Mouse (Mus musculus) midbrain, embryonic 14.5 days (tissue): ENCODE results near the gene AI182371. TPM values are rescaled to one million over a fixed set of nuclear protein-coding genes. Genes with fewer than 3 reads are reported as not detected.

Experiments
- ATAC-seq: fragments of 200-750 bp; cut with Nextera tagmentation; 2 replicates; pipeline ENCODE4 v1.8.0; 2017; ENCODE audit warnings: moderate number of reproducible peaks, moderate library complexity; ENCODE audit not compliant: low FRiP score, low TSS enrichment
- DNase-seq: peaks from one replicate; pipeline ENCODE4 v3.0.0-alpha.2; 2015
- H3K27ac ChIP-seq: fragments of 300-500 bp; sonication (generic); replicated peaks from 2 replicates; pipeline ENCODE4 v1.5.1; 2014; ENCODE audit warnings: mild to moderate bottlenecking, low read depth, low read length, moderate library complexity
- H3K27me3 ChIP-seq: fragments of 300-500 bp; sonication (generic); 2 replicates; pipeline ENCODE4 v1.6.1; 2014; ENCODE audit warnings: low read length, control low read depth, mixed read lengths; ENCODE audit not compliant: control insufficient read depth, insufficient read depth
- H3K36me3 ChIP-seq: fragments of 300-500 bp; sonication (generic); 2 replicates; pipeline ENCODE4 v1.6.1; 2014; ENCODE audit warnings: low read length, control low read depth; ENCODE audit not compliant: control insufficient read depth, insufficient read depth
- H3K4me1 ChIP-seq: fragments of 300-500 bp; sonication (generic); 2 replicates; pipeline ENCODE4 v1.6.1; 2014; ENCODE audit warnings: mild to moderate bottlenecking, antibody characterized with exemption, low read length, control low read depth; ENCODE audit not compliant: control insufficient read depth, insufficient read depth
- H3K4me2 ChIP-seq: fragments of 300-500 bp; sonication (generic); 2 replicates; pipeline ENCODE4 v1.6.1; 2014; ENCODE audit warnings: mild to moderate bottlenecking, low read length, moderate library complexity
- H3K4me3 ChIP-seq: fragments of 300-500 bp; sonication (generic); replicated peaks from 2 replicates; pipeline ENCODE4 v1.5.1; 2014; ENCODE audit warnings: low read depth, low read length
- H3K9ac ChIP-seq: fragments of 300-500 bp; sonication (generic); replicated peaks from 2 replicates; pipeline ENCODE4 v1.6.1; 2014; ENCODE audit warnings: mild to moderate bottlenecking, low read length, moderate library complexity
- H3K9me3 ChIP-seq: fragments of 300-500 bp; sonication (generic); 2 replicates; pipeline ENCODE4 v1.6.1; 2016; ENCODE audit warnings: low read length, control low read depth, mixed read lengths; ENCODE audit not compliant: control insufficient read depth
- WGBS: fragments of 180-500 bp; shearing (Covaris S2); extraction: QIAGEN DNeasy Blood & Tissue Kit; methylation state at CpG from one replicate; pipeline ENCODE4 v1.1.7; 2014; 5-methylcytosine and 5-hydroxymethylcytosine counted together
- polyA plus RNA-seq: library from polyadenylated mRNA; unstranded; fragments of >200 nt; fragmentation: Nextera tagmentation; extraction: Ambion mirVana; gene quantifications from 2 replicates; pipeline ENCODE4 v1.2.1, GENCODE M21; 2014

AI182371 gene
- 0.36 and 0.39 TPM in 2 replicates for polyA plus RNA-seq

DNA sequence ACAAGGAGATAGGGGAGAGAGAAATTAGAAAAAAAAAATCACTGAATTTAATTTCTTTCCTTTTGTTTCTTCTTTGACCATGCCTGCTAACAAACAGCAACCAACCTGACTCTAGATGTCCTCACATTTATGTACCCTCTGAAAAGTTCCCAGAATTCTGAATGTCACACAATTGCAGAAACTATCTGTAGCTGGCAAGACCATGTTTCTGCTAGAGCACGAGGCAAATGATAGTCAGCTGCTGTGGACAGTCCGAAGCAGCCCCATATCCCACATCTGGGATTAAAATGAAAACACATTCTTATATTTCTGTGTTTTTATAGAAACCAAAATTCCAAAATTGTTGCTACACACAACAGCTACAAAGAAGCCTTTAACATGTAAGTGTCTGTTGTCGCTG, at the start of gene AI182371:
Gene AI182371, minus strand, starts transcription at position 101 of the 400 bp plus-strand sequence.
- no peaks in the 10 kb centered on the region for H3K9me3 ChIP-seq
- no peaks in the 10 kb centered on the region for H3K36me3 ChIP-seq
- no peaks in the 10 kb centered on the region for H3K27me3 ChIP-seq
- no peak within 1 kb of the TSS for H3K4me2 ChIP-seq
- 90% methylated on average over 3 of the region's 3 CpGs for WGBS
- DNase-seq (no peak), ATAC-seq (no peak)
- no peak within 1 kb of the TSS for H3K4me3 ChIP-seq
- no peak within 1 kb of the TSS for H3K27ac ChIP-seq
- no peaks in the 10 kb centered on the region for H3K4me1 ChIP-seq
- H3K9ac ChIP-seq: no peak within 1 kb of the TSS

DNA sequence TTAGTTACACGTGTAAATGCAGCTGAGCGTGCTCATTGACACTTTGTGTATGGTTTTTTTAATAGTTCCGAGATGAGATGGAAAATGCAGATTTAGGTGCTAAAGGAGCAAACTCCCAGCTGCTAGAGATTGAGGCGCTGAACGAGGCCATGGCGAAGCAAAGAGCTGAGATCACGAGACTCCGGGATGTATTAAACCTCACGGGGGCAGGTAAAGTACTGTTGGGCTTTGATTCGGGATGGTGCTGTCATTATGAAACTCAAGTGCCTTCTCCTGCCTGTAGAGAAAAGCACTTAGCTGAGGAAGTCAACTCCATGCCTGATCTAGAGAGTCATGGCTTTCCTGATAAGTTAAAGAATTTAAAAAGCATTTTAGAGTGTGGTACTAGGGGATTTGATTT, 47.5 kb upstream of the AI182371 start:
- Histone ChIP-seq H3K27me3 (no peaks in the 10 kb centered on the region), H3K27ac (no peak overlapping the region), H3K36me3 (peaks cover 98% of the 10 kb centered on the region), H3K9me3 (no peaks in the 10 kb centered on the region), H3K4me1 (no peaks in the 10 kb centered on the region), H3K4me2 (no peak overlapping the region), H3K4me3 (no peak overlapping the region), H3K9ac (no peak overlapping the region)
- ATAC-seq (no peak), DNase-seq (no peak)
- WGBS: 95% methylated on average over 10 of the region's 10 CpGs

DNA sequence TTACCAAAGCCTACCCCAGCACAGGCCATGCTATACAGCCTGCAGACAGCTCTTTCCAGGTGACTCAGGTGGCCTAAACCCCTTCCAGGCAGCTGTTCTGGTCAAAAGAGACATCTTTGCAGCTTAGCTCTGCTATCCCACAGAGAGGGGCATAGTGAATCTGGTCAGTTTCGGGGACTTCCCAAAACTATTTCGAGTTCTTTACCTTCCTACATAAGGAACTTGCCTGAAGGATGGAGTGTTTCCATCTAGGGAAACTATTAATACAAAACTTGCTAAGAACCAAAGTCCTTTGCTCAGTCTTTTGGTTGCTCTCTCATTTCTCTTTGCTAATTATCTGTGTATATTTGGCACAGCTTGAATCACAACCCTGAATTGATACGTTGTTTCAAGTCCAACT, 40.3 kb upstream of the AI182371 start:
- no peaks in the 10 kb centered on the region for H3K4me1 ChIP-seq
- no peaks in the 10 kb centered on the region for H3K9me3 ChIP-seq
- DNase-seq (no peak), ATAC-seq (no peak)
- H3K27ac ChIP-seq: no peak overlapping the region
- H3K27me3 ChIP-seq: no peaks in the 10 kb centered on the region
- 96% methylated on average over 3 of the region's 3 CpGs for WGBS
- no peak overlapping the region for H3K4me2 ChIP-seq
- no peak overlapping the region for H3K4me3 ChIP-seq
- no peak overlapping the region for H3K9ac ChIP-seq
- peaks cover 81% of the 10 kb centered on the region for H3K36me3 ChIP-seq

DNA sequence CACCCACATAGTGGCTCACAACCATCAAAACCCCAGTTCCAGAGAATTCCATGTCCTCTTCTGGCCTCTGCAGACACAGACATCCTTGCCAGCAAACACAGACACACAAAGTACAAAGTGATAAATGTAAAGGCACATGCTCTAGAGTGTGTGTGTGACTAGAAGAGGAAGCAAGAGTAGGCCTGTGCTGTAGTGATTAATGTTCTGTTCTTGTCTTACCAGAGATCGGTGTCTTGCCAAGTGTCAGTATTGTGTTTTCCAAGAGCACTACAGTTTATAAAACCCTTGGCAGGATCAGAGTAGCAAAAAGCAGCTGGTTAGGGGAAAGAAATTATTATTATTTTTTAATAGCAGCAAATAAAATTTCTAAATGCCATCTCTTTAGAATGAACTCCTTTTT, 37.2 kb upstream of the AI182371 start:
- Histone ChIP-seq H3K4me1 (no peaks in the 10 kb centered on the region), H3K27me3 (no peaks in the 10 kb centered on the region), H3K27ac (no peak overlapping the region), H3K4me3 (no peak overlapping the region), H3K9me3 (no peaks in the 10 kb centered on the region), H3K4me2 (no peak overlapping the region), H3K9ac (no peak overlapping the region), H3K36me3 (peaks cover 54% of the 10 kb centered on the region)
- ATAC-seq (no peak), DNase-seq (no peak)
- 100% methylated on average over 1 of the region's 1 CpGs for WGBS

DNA sequence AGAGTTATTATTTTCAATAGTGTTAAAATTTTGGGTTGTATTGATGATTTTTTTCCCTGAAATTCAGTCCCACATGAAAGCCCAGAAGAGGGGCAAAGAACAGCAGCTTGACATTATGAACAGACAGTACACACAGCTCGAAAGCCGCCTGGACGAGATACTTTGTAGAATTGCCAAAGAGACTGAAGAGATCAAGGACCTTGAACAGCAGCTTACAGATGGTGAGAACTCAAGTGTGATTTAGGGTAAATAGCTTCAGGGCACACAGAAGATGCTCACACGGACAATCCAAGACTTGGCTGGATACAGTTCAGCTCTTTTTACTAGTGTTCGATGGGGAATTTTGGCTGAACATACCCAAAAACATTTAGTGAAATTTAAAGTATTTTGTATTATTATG, 32.5 kb upstream of the AI182371 start:
- Histone ChIP-seq H3K27ac (no peak overlapping the region), H3K4me2 (no peak overlapping the region), H3K9me3 (no peaks in the 10 kb centered on the region), H3K4me1 (peaks cover 10% of the 10 kb centered on the region), H3K4me3 (no peak overlapping the region), H3K9ac (no peak overlapping the region), H3K36me3 (peaks cover 29% of the 10 kb centered on the region), H3K27me3 (no peaks in the 10 kb centered on the region)
- WGBS: 89% methylated on average over 5 of the region's 5 CpGs
- ATAC-seq (no peak), DNase-seq (no peak)

DNA sequence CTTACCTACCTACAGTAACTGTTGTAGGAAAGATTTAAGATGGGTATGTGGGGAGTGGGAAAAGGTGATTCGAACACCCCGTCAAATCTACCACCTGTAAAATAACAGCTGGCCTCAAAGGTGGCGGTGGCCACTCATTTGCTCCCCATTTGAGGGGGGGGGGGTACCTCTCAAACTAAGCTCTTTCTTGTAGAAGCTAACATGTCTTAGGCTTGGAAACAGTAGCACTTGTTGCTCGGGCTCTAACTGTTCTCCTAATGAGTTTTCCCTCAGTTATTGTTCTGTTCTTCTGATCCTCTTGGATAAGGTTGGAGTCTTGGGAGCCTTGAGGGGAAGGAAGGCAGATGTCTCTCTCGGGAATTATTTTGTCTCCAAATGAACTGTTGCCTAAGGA, 31.3 kb upstream of the AI182371 start:
- H3K27ac ChIP-seq: no peak overlapping the region
- H3K4me2 ChIP-seq: peak overlapping the region; percentile 60
- H3K4me1 ChIP-seq: peaks cover 10% of the 10 kb centered on the region
- H3K36me3 ChIP-seq: peaks cover 32% of the 10 kb centered on the region
- DNase-seq (peak; percentile 7), ATAC-seq (no peak)
- no peaks in the 10 kb centered on the region for H3K9me3 ChIP-seq
- peak overlapping the region; percentile 37 for H3K4me3 ChIP-seq
- no peak overlapping the region for H3K9ac ChIP-seq
- no peaks in the 10 kb centered on the region for H3K27me3 ChIP-seq
- WGBS: 10% methylated on average over 5 of the region's 5 CpGs

DNA sequence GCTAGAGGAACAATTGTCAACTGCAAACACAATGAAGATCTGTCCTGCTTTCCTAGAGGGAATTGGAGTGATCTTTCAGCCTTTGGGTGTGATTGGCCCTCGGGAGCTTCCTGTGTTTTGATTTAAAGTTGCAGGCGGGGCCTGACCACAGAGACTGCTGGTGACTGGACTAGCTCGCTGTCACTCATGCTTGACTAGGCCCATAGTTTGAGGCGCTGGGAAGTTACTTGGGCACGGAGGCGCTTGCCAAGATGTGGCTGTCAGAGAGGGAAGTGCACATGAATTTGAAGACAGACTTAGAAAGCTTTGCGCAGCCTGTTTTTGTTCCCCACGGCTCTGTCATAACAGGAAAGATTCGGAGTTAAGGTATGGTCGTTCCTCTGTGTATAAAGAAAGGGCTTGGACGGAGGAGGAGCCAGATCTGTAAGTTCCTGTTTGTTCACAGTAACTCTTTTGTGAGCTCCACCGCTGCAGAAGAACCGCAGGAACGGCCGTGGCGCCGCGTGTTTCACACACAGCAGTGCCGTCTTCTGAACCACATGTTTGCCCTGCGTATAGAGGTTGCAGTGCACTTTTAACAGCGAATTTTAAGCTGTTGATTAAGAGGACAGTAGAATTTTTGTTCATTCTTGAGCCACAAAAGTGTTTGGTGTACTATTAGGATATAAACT, 30.8 kb upstream of the AI182371 start:
- Histone ChIP-seq H3K9ac (no peak overlapping the region; the same call in 1 of the 2 replicates), H3K4me2 (peak overlapping the region; percentile 60), H3K27me3 (no peaks in the 10 kb centered on the region), H3K9me3 (no peaks in the 10 kb centered on the region), H3K36me3 (peaks cover 33% of the 10 kb centered on the region), H3K27ac (no peak overlapping the region), H3K4me1 (peaks cover 10% of the 10 kb centered on the region), H3K4me3 (peak overlapping the region; percentile 37)
- peak; percentile 90 for ATAC-seq
- DNase-seq: peak; percentile 93
- 1% methylated on average over 21 of the region's 21 CpGs for WGBS

DNA sequence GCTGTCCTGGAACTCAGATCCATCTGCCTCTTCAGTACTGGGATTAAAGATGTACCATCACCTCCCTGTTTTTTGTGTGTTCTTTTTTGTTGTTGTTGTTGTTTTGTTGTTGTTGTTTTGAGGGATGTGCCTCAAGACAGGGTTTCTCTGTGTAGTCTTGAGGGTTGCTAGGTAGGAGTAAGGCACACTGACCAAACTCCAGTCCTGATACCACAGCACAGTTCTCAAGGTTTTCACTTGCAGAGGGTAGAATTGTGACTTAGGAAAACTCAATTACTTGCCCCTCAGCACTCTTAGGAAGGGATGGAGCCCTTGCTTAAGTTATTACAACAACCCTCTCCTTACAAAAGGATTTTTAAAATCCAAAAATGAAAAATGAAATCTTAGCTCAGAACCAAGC, 30.1 kb upstream of the AI182371 start:
- no peak for ATAC-seq

DNA sequence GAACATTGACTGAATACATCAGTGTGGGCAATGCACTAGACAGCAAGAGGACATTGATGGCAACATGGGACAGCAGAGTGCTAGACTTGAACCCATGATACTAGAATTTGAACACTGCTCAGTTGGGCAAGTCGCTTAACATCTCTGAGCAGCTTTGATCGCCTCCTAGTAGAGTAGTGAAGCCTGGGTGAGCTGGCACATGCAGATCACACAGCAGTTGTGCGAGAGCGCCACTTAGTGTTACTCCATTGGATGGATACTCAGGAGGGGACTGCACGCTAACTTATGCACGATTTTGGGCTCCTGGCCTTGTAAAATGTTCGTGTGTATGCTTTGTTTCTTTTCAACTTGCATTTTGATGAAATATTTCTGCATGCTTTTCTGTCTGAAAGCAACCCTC, 23.4 kb upstream of the AI182371 start:
- Histone ChIP-seq H3K4me3 (no peak overlapping the region), H3K36me3 (peaks cover 46% of the 10 kb centered on the region), H3K4me2 (no peak overlapping the region), H3K4me1 (no peaks in the 10 kb centered on the region), H3K27me3 (no peaks in the 10 kb centered on the region), H3K9me3 (no peaks in the 10 kb centered on the region), H3K27ac (no peak overlapping the region), H3K9ac (no peak overlapping the region)
- 79% methylated on average over 7 of the region's 7 CpGs for WGBS
- ATAC-seq (no peak), DNase-seq (peak; percentile 38)

More for the DNA sequence above, 30.1 kb upstream of the AI182371 start:
- H3K27me3 ChIP-seq: no peaks in the 10 kb centered on the region
- no peaks in the 10 kb centered on the region for H3K9me3 ChIP-seq
- peak overlapping the region; percentile 37 for H3K4me3 ChIP-seq
- H3K36me3 ChIP-seq: peaks cover 29% of the 10 kb centered on the region
- H3K4me2 ChIP-seq: peak overlapping the region; percentile 60
- no peak overlapping the region for H3K9ac ChIP-seq
- H3K27ac ChIP-seq: no peak overlapping the region
- DNase-seq: no peak
- H3K4me1 ChIP-seq: peaks cover 10% of the 10 kb centered on the region
